Comparison of ENCODE assay signal across 17 mouse cellular contexts in the genomic region with DNA sequence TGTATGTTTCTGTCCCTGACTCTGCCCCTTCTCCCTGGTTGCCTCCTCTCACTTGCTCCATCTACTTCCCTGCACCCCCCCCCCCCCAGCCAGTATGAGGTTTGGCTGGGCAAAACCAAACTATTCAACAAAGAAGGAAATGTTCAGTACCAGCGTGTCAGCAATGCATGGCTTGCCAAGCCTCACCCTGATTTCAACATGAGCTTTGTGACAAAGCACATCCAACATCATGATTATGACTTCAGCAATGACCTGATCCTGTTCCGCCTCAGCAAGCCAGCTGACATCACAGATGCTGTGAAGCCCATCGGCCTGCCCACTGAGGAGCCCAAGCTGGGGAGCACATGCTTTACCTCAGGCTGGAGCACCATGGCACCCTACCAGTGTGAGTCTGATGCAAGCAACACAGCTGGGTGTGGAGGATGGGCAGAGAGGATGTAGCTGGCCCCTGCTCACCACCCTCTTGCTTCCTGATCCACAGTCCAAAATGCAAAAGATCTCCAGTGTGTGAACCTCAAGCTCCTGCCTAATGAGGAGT. TPM values are rescaled to one million over a fixed set of nuclear protein-coding genes. Genes with fewer than 3 reads are reported as not detected.
"Had no signal": no experiment of that assay in that cellular context is flagged by ENCODE, and none has a peak within 500 bp of the region (broad histone marks: within the 10 kb centered on the region; RNA-seq: fewer than 3 reads in every experiment).

No protein-coding gene starts in this region.

- ATAC-seq: liver, postnatal 0 days; lung, postnatal 0 days; midbrain, embryonic 16.5 days had no signal

- DNase-seq: liver, embryonic 13.5 days; liver, postnatal 0 days; lung, adult 2 months; lung, postnatal 14 days; lung, postnatal 36 days; midbrain, embryonic 14.5 days; retina, postnatal 1 day; right cerebral cortex, adult 18-20 months; right cerebral cortex, postnatal 25 days; right cerebral cortex, postnatal 4 days; thymus, adult 2 months; thymus, postnatal 25 days; thymus, postnatal 4 days had no signal

RNA-seq across cellular contexts. Expression of gene Klk1b8, which starts 5.7 kb away (rescaled TPM):
- total RNA-seq: megakaryocyte progenitor cell, adult 5-6 weeks; megakaryocyte-erythroid progenitor cell, adult 5-6 weeks had no signal

RNA-seq across cellular contexts. Expression of gene Klk15, which starts 11.3 kb away (rescaled TPM):
- total RNA-seq: megakaryocyte progenitor cell, adult 5-6 weeks; megakaryocyte-erythroid progenitor cell, adult 5-6 weeks had no signal

RNA-seq across cellular contexts. Expression of gene Klk1b1, which starts 21.8 kb away (rescaled TPM):
- total RNA-seq: megakaryocyte progenitor cell, adult 5-6 weeks; megakaryocyte-erythroid progenitor cell, adult 5-6 weeks had no signal

RNA-seq across cellular contexts. Expression of gene Klk1b9, which starts 31.1 kb away (rescaled TPM):
- total RNA-seq: megakaryocyte progenitor cell, adult 5-6 weeks; megakaryocyte-erythroid progenitor cell, adult 5-6 weeks had no signal

RNA-seq across cellular contexts. Expression of gene Klk1b11, which starts 50.9 kb away (rescaled TPM):
- total RNA-seq: megakaryocyte progenitor cell, adult 5-6 weeks; megakaryocyte-erythroid progenitor cell, adult 5-6 weeks had no signal
